Mouse (Mus musculus): ENCODE measurements at regions not wholly inside any gene's neighbourhood (a gene's known extent, or its start where the extent isn't known, plus 50 kb on each side); places are given as distances from the start of the nearest gene placed in this dataset.

GRCm38 (mm10) chr15:10838584-10839288 is 113.4 kb upstream of the C1qtnf3 start:
- no peak for DNase-seq (ENCODE audit: low spot score in 2 of 2)

- DNase-seq (ENCODE audit: low spot score in 2 of 2) = peak; percentile 30 to 33
These were observed 111.5 kb upstream of the C1qtnf3 start for GRCm38 (mm10) chr15:10840621-10841034.

DNA sequence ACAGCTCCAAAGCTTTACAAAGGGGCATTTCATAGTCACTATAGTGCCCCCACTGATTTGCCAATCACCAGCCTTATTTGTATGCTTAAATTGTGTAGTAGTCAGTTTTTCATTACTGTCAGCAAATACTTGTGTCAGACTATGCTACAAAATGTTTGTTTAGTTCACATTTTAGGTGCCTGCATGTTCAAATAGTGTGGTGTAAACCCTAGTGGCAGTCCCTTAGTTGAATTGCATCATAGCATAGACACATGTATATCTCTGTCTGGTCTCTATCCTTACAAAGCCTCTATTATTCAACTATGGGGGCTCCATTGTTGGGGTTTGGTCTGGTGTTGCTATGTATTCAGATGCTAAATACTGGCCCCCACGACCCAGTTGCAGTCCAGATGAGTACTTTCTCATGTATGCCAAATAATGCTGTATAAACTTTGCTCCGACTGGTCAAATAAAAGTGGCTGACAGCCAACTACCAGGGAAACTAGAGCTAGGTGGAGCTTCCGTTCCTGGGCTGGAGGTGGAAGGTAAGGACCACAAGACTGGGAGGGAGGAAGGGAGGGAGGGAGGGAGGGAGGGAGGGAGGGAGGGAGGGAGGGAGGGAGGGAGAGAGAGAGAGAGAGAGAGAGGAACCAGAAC is 109.0 kb upstream of the C1qtnf3 start:
- no peak for DNase-seq (ENCODE audit: low spot score in 2 of 2)

GRCm38 (mm10) chr15:10846722-10847121 is 105.4 kb upstream of the C1qtnf3 start:
- no peak for DNase-seq (ENCODE audit: low spot score in 2 of 2)

DNA sequence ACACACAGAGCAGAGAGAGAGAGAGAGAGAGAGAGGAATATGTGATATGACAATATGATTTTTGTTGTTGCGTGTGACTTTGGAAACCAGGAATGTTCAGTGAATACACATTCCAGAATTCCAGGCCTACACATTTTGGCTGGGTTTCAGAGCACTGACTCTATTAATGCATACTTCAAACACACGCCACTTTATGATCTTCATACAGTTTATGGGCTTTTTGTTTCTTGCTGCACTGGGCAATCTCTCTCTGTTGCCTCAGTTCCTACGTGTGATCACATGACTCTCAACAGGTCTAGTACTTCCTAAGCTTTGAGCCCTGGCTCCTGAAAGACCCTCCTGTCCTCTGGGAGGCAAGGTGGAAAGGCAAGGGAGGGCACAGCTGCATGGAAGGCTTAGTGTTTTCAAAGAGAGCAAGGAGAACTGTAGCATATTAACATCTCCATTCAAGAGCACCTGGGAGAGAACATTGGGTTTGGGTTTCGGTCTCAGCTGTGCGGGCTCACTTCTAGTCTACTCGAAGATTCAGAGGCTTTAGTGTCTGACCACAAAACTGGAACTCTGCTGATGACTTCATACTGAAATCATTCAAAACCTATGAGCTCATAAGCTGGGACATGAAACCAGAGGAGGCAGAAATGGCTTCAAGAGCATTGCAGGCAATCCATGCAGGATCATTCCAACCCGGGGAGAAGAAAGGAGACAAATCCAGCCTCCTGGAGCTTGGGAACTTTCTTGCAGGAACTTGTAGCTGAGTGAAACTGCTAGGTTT is 87.9 kb upstream of the C1qtnf3 start:
- no peak for DNase-seq (ENCODE audit: low spot score in 2 of 2)

- DNase-seq (ENCODE audit: low spot score in 2 of 2) = no peak
These were observed 87.0 kb upstream of the C1qtnf3 start for GRCm38 (mm10) chr15:10865109-10865508.

GRCm38 (mm10) chr15:10866794-10867193 is 85.3 kb upstream of the C1qtnf3 start:
- no peak for DNase-seq (ENCODE audit: low spot score in 2 of 2)

DNA sequence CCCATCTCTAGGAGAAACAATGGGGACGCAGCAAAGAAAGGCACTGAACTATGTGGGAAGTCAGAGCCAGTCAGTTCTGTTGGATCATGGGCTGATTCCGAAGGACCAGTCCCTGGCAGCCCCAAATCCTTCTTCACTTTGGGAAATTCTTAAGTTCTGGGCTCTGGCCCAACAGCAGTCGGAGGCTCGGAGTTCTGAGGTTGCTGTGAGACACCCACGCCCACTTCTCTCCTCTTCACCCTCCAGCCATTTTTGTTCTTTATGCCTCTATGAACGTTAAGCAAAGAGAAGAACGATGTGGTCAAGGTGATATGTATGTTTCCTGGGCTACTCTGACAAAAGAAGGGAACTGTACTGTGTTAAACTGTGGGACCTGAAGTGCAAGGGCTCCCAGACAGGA is 84.0 kb upstream of the C1qtnf3 start:
- DNase-seq (ENCODE audit: low spot score in 2 of 2) = no peak

GRCm38 (mm10) chr15:10868716-10869585 is 83.2 kb upstream of the C1qtnf3 start:
- no peak for DNase-seq (ENCODE audit: low spot score in 2 of 2)

GRCm38 (mm10) chr15:10869879-10870278 is 82.3 kb upstream of the C1qtnf3 start:
- no peak for DNase-seq (ENCODE audit: low spot score in 2 of 2)

DNA sequence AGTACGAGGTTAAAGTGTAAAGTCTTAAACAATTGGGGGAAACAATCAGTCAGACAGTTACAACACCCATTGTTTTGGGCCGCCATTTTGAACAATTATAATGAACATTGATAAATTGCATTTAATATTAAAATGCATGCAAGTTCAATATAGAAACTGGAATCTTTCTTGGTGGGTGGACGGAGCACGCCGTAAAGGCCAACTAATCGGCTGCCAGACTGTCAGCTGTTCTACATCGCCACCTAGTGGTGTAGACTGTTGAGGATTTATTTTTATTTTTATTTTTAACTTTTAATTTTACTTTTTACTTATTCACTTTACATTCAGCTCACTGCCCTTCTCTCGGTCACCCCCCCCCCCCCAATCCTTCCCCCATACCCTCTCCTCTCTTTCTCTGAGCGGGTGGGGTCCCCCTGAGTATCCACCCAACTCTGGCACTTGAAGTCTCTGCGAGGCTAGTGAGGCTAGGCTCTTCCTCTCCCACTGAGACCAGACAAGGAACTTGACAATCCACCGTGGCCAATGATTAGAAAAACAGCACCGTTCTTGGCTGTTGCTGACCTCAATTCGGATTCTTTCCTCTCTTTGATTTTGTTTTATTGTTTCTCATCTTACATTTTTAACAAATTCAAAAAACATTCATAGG is 79.7 kb upstream of the C1qtnf3 start:
- DNase-seq (ENCODE audit: low spot score in 2 of 2) = no peak

GRCm38 (mm10) chr15:10876328-10876727 is 75.8 kb upstream of the C1qtnf3 start:
- no peak for DNase-seq (ENCODE audit: low spot score in 2 of 2)

DNA sequence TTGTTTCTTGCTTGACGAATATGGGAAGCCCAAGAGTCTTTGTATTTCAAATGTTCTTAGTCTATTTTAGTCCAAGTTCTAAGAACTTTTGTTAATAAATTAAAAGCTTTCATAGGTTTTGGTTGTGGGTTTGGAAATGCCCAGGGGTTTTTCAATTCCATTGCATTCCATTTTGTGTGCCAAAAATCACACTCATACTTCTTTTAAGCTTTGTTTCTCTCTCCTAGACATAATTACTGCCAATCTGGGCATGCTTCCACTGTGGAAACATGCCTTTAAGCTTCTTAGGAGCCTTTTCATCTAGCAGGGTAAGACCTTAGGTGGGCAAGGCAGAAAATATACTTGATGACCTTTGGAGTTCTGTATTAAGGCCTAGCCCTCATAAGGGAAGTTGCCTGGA is 70.4 kb upstream of the C1qtnf3 start:
- no peak for DNase-seq (ENCODE audit: low spot score in 2 of 2)

- no peak for DNase-seq (ENCODE audit: low spot score in 2 of 2)
These were observed 64.1 kb upstream of the C1qtnf3 start for GRCm38 (mm10) chr15:10887990-10888389.

GRCm38 (mm10) chr15:10890220-10890921 is 61.8 kb upstream of the C1qtnf3 start:
- no peak for DNase-seq (ENCODE audit: low spot score in 2 of 2)

DNA sequence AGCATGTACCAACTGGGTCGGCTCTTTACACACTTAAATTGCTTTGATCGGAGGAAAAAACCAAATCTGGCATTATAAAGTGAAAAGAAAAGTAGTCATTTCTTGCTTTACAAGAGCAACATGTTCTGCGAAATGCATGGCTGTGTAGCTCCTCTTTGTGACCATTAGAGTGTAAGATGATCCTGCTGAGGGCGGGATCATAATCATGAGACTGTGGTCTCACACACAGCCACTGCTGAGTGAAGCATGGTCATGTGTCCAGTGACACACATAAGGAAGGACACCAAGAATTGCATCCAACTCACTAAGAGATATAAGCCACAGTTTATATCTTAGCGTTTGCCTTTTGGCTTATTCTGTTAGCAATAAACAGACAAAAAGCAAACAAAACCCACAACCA is 53.8 kb upstream of the C1qtnf3 start:
- DNase-seq (ENCODE audit: low spot score in 2 of 2) = no peak

DNA sequence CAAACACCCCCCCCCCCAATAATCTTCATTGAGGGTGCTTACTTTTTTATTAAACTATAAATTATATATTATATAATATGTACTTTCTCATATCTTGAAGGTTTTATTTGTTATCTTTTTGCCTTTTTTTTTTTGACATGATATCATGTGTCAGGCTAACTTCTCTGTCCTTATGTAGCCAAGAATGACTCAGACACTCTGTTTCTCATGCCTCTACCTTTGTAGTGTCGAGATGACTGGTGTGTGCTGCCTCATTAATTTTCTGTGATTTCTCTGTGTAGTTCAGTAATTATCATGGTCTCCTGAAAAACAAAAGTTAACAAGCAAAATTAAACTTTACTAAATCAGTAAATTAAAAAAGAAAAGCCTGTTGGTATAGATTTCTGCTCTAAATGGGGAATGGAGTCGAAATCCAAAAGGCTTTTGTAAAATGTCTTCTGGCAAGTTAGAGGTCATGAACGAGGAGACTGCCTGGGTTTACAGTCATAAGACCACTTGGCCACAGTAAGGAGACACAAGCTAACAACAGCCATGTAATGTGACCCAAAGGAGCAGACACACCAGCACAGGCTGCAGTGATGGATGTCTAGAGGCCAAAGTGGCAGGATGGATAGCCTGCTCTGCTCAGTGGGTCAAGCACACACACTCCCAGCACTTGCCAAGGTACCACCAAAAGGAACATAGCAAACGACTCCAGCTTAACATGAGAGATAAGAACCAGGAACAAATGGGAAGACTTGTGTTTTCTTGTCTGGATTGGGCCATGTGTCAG is 53.2 kb upstream of the C1qtnf3 start:
- no peak for DNase-seq (ENCODE audit: low spot score in 2 of 2)

DNA sequence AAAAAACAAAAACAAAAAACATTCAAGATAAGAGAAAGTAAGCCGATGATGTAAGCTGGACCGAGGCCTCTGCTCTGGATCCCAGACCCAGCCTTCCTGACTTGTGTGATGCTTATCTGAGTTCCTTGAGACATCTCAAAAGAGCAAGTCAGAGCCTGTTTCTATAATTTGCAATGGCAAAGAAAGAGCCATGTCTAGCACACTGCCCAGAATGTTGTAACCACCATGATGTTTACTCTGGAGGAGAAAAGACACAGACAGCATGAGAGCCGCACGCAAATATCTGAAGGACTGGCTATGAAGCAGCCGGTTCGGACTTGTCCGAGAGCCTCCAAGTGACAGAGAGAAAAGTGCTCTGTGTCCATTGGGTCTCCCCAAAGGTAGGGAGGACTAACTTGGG is 52.2 kb upstream of the C1qtnf3 start:
- DNase-seq (ENCODE audit: low spot score in 2 of 2) = no peak

DNA sequence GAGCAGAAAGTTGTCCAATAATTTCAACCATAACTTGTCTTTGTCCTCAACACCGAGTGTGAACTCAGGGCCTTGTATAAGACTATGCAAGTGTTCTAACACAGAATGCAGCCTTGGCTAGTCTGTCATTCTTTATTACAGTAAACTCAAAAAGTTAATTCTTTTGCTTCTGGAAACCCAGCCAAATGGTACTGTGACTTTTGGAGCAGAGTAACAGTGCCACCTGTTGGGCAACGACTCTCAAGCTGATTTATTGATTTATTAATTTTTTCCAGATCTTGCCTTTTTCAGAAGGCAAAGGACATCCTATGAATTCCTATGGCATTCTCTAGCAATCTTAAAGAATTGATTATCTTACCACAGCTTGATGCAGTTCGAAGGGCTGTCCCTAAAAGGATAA is 51.1 kb upstream of the C1qtnf3 start:
- no peak for DNase-seq (ENCODE audit: low spot score in 2 of 2)

DNA sequence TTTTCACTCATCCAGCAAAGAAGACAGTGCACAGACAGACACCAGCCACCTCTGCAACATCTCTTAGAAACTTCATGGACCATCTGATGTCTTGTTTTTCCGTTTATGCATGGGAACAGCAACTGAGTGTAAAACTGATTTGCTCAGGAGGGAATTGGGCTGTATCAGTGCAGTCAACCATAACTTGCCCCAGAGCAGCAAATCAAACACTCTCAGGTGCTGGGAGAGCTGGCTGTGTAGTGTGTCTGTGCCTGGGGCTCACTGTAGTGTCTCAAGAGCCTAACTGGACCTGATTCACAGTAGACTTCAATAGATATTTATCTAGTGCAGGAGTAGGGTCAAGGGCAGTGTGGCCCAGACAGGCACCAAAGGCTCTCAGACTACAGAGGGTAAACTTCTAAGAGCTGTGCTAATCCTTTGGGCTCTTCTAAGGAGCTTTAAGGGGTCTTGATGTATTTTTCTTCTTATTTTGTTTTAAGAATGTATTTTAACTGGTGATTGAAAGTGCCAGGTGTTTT is 50.3 kb upstream of the C1qtnf3 start:
- DNase-seq (ENCODE audit: low spot score in 2 of 2) = no peak
